Mouse (Mus musculus) kidney, adult 9 months (tissue): ENCODE measurements at regions not wholly inside any gene's neighbourhood (a gene's known extent, or its start where the extent isn't known, plus 50 kb on each side); places are given as distances from the start of the nearest gene placed in this dataset.

Experiments used
- DNase-seq: peaks from one replicate; pipeline ENCODE4 v3.0.0; 2022

GRCm38 (mm10) chr13:84399345-84400170 is 177.5 kb downstream of the Tmem161b start:
- DNase-seq, result no peak

DNA sequence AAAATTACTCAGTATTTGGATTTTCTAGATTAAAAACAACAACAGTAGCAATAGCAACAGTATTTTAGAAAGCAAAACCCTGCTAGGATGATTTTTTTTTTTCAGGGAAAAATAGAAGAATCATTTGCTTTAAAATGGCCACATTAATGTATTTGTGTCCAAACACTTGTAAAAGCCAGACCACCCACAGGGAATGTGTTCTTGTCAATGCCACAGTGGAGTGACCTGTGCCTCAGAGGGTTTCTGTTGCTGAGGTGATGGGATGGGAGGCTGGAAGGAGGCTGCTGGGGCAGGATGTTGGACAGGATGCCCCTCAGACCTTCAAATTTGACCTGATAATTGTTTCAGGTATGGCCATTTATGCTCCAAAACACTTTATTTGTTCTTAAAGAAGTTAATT is 178.9 kb downstream of the Tmem161b start:
- DNase-seq, result no peak

DNA sequence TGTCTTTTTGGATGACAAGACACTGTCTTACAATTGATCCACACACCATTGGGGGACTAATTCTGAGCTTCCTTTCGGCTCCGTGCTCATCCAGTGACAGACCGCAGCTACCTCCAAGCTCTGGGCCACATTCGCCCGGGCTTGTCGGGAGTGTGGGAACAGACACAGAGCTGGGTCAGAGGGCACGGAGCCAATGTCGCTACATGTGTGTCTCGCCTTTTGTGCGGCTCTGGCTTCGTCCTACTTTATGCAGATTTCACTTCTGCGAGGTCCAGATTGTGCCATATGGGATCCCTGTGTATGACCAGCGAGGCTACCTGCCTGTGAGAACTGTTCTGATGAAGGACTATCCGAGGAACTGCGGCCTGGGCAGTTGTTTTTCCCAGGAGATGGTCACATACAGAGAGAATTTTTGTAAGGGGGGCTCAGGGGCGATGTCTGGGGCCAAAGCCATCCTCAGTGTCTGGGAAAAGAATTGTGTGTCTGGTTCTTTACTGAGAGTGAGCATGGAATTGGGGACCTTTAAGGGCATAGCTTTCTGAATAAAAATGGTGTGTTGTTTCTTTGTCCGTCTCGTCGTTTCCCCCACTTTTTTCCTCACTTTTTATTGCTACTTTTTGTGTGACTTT is 182.6 kb downstream of the Tmem161b start:
- no peak for DNase-seq

DNA sequence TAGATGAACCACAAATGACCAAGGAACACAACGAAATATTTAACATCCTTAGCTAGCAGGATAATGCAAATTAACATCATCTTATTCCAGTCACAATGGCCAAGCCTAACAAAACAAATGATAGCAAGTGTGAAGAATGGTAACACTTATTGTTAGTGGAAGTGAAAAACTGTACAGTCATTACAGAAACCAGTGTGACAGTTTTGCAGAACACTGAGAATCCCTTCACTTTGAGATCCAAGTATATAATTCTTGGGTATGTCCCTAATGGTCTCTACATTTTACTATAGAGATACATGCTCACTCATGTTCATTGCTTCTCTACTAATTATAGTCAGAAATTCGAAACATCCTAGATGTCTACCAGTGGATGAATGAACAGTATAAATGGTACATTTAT is 212.3 kb downstream of the Tmem161b start:
- no peak for DNase-seq

DNA sequence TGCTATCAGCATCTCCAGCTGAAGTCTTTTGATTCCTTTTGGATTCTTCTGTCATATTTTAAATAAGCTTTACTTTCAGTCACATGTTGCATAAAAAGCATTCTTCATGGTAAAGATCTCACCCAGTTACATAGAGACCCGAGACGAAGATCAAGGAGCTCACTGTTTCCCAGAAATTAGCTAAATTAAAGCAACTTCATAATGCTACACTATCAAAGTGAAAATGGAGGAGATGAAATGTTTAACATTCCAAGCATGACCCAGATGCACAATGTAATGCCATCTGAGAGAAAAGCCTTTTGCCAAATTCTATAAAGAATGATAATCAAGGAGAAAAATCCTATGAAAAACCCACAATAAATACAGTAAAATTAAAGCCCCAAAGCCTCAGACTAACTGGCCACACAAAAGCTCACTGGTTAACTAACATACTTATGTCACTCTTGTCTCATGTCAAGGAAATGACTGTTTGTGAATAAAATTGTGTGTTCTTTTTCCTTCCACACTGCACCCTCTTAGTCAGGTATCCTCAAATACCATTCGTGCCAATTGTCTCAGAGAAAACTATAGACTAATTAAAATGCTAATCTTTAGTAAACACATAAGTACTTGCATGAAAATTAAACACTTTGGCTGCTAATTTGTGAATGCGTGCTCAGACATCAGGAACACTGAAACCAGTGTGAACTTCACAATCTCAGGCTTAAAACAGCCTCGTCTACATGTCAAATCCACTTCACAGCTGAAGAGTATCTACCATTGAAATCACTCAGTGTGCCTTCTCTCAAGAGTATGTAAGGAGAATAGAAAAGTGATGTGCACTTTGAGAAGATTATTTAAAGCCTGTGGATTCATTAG is 215.7 kb downstream of the Tmem161b start:
- DNase-seq, result no peak

DNA sequence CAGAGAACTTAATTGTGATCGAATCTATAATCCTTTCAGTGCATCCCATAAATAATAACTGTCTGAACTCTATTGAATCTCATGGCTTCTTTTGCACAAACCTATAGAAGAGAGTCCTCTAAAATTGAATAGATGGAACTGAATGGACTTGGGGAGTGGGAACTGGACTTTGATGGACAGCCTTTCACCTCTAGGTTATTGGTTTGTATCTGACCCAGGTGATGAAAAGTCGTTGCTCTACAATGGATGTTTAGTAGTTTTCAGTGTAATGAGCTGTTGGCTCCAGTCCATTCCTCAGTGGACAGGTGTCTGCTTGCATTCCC is 216.3 kb downstream of the Tmem161b start:
- no peak for DNase-seq

- no peak for DNase-seq
Measured at GRCm38 (mm10) chr13:84448514-84448913, 226.4 kb downstream of the Tmem161b start.

DNA sequence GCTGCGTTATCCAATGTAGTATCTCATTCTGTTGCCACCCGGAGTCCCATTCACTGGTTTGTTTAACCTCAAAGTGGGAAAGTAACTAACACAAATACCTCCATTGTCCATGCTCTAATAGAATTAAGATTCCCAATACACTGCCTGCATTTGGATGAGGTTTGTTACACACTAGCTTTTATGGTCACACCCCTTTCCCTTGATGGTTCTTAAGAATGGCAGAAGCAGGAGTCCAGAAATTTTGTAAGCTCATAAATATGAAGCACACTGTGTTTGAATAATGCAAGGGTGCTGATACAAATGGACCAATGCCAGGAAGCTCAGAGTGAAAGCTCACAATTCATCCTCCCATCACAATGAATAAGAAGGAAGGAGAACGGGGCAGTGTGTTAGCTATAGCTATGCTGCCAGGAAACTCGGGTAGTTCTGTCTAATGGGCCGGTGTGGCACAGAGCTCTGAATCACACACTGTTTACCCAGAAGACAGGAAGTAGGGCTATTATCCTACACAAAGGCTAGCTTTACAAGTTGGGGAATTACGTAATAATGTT is 227.0 kb downstream of the Tmem161b start:
- DNase-seq, result no peak
